In genomic region chr11:116523699-116524189, GRCm38 (mm10) we compare ENCODE assay signal across 9 mouse cellular contexts. TPM values are rescaled to one million over a fixed set of nuclear protein-coding genes. Genes with fewer than 3 reads are reported as not detected.
DNase-seq lines count a peak whose midpoint lies in the region; ATAC-seq and TF ChIP-seq lines count a peak whose summit lies in the region.
"Had no signal": no experiment of that assay in that cellular context is flagged by ENCODE, and none has a peak within 500 bp of the region (broad histone marks: within the 10 kb centered on the region; RNA-seq: fewer than 3 reads in every experiment).

No protein-coding gene starts in this region.

- TF ChIP-seq CTCF in lung, adult 2 months (IDR thresholded peaks at IDR 0.05; ENCODE audit: insufficient read depth, low read length): no peak
- TF ChIP-seq CTCF in left cerebral cortex, adult 2 months (IDR thresholded peaks at IDR 0.05): no peak

- no peak for TF ChIP-seq POLR2A in lung, adult 2 months (IDR thresholded peaks at IDR 0.05; ENCODE audit: borderline replicate concordance, extremely low read depth, low read depth, low read length)

- peaks cover 3% of the 10 kb centered on the region for H3K4me1 ChIP-seq in lung, adult 2 months (ENCODE audit: control insufficient read depth, insufficient read depth, low read length)
- peaks cover 22% of the 10 kb centered on the region for H3K4me1 ChIP-seq in stomach, embryonic 15.5 days

- WGBS in lung, adult 2 months: 36% methylated on average over 5 of the region's 5 CpGs
- 46% methylated on average over 5 of the region's 5 CpGs for WGBS in stomach, embryonic 15.5 days

- DNase-seq in lung, adult 18-20 months: peak; percentile 17 to 28
- no peak for DNase-seq in lung, adult 2 months
- DNase-seq in gastrocnemius, postnatal 25 days: peak; percentile 63
- DNase-seq in kidney, adult 9 months: peak; percentile 35
- DNase-seq in left cerebral cortex, postnatal 36 days (ENCODE audit: low spot score in 2 of 2): no peak
- no peak for DNase-seq in left cerebral cortex, adult 2 months (ENCODE audit: extremely low spot score in 1 of 2, low spot score in 2 of 2)
- DNase-seq in thymus, postnatal 4 days: no peak

- intact Hi-C loops in left cerebral cortex, postnatal 36 days (cut with DNase I): no loop called here
- intact Hi-C loops in left cerebral cortex, adult 2 months (cut with DNase I): no loop called here

- H3K27ac ChIP-seq in stomach, embryonic 15.5 days: peak overlapping the region; percentile 72
- H3K27ac ChIP-seq in left cerebral cortex, adult 2 months: no peak overlapping the region
- H3K27ac ChIP-seq: midbrain, embryonic 12.5 days had no signal

- no peaks in the 10 kb centered on the region for H3K27me3 ChIP-seq in stomach, embryonic 15.5 days (replicated peaks)

- ATAC-seq in stomach, embryonic 15.5 days (ENCODE audit: insufficient read depth, low FRiP score, low read depth): no peak

- H3K9me3 ChIP-seq in stomach, embryonic 15.5 days: no peaks in the 10 kb centered on the region
- H3K9me3 ChIP-seq: midbrain, embryonic 12.5 days had no signal

- no peak overlapping the region for H3K9ac ChIP-seq in stomach, embryonic 15.5 days
- H3K9ac ChIP-seq: midbrain, embryonic 12.5 days had no signal

- H3K36me3 ChIP-seq in stomach, embryonic 15.5 days: no peaks in the 10 kb centered on the region
- H3K36me3 ChIP-seq: midbrain, embryonic 12.5 days had no signal

- H3K4me3 ChIP-seq in lung, adult 2 months (replicated peaks; ENCODE audit: extremely low read depth, low read depth, low read length): no peak overlapping the region
- H3K4me3 ChIP-seq in stomach, embryonic 15.5 days (replicated peaks): no peak overlapping the region
- no peak overlapping the region for H3K4me3 ChIP-seq in left cerebral cortex, adult 2 months
- H3K4me3 ChIP-seq: midbrain, embryonic 12.5 days had no signal

- no peak overlapping the region for H3K4me2 ChIP-seq in stomach, embryonic 15.5 days
- H3K4me2 ChIP-seq: midbrain, embryonic 12.5 days had no signal

RNA-seq across cellular contexts. Expression of gene Sphk1, which starts 7.0 kb away (rescaled TPM):
- 41.8 and 45.8 TPM in 2 replicates for polyA plus RNA-seq in lung, adult 2 months (2012; rRNA removed)
- 1 to 10 TPM in 1 of 2 experiments, under 1 TPM in 1; 0.94 to 2.0 TPM for total RNA-seq in gastrocnemius, postnatal 25 days (2021)
- polyA plus RNA-seq in stomach, embryonic 15.5 days (2015; fragmentation: Nextera tagmentation; extraction: Ambion mirVana): 15.3 and 20.7 TPM in 2 replicates
- total RNA-seq in left cerebral cortex, postnatal 36 days (2021): 1 to 10 TPM; 4.0 to 7.0 TPM
- total RNA-seq in left cerebral cortex, adult 2 months (2021): 1 to 10 TPM; 6.1 to 6.8 TPM

RNA-seq across cellular contexts. Expression of gene Prpsap1, which starts 29.7 kb away (rescaled TPM):
- 82.4 and 92.0 TPM in 2 replicates for polyA plus RNA-seq in lung, adult 2 months (2012; rRNA removed)
- total RNA-seq in gastrocnemius, postnatal 25 days (2021): 10 to 100 TPM; 17.0 to 18.9 TPM
- polyA plus RNA-seq in stomach, embryonic 15.5 days (2015; fragmentation: Nextera tagmentation; extraction: Ambion mirVana): 196 and 218 TPM in 2 replicates
- 10 to 100 TPM; 68.5 to 91.5 TPM for total RNA-seq in left cerebral cortex, postnatal 36 days (2021)
- 10 to 100 TPM; 78.3 to 85.6 TPM for total RNA-seq in left cerebral cortex, adult 2 months (2021)

RNA-seq across cellular contexts. Expression of gene Ube2o, which starts 57.5 kb away (rescaled TPM):
- 18.3 and 18.8 TPM in 2 replicates for polyA plus RNA-seq in lung, adult 2 months (2012; rRNA removed)
- total RNA-seq in gastrocnemius, postnatal 25 days (2021): 10 to 100 TPM; 17.9 to 20.4 TPM
- 12.5 and 14.0 TPM in 2 replicates for polyA plus RNA-seq in stomach, embryonic 15.5 days (2015; fragmentation: Nextera tagmentation; extraction: Ambion mirVana)
- total RNA-seq in left cerebral cortex, postnatal 36 days (2021): 100 to 1,000 TPM; 121 to 126 TPM
- total RNA-seq in left cerebral cortex, adult 2 months (2021): 100 to 1,000 TPM; 123 to 125 TPM

RNA-seq across cellular contexts. Expression of gene Qrich2, which starts 57.7 kb away (rescaled TPM):
- polyA plus RNA-seq in lung, adult 2 months (2012; rRNA removed): 0.11 and 0.18 TPM in 2 replicates
- not detected for total RNA-seq in gastrocnemius, postnatal 25 days (2021)
- 0.46 and 0.50 TPM in 2 replicates for polyA plus RNA-seq in stomach, embryonic 15.5 days (2015; fragmentation: Nextera tagmentation; extraction: Ambion mirVana)
- total RNA-seq in left cerebral cortex, postnatal 36 days (2021): not detected
- total RNA-seq in left cerebral cortex, adult 2 months (2021): under 1 TPM in 1 of 2 experiments, not detected in 1; 0.16 TPM
- polyA plus RNA-seq: midbrain, embryonic 12.5 days had no signal

Comparison
In these comparisons a context has a peak if more than half of its experiments do, and no peak if none do; other contexts are left out.
1. DNase-seq: peak in lung, adult 18-20 months (2 of 2), gastrocnemius, postnatal 25 days (single experiment) and kidney, adult 9 months (single experiment); none in lung, adult 2 months (single experiment), left cerebral cortex, postnatal 36 days (0 of 2), left cerebral cortex, adult 2 months (0 of 2) and thymus, postnatal 4 days (single experiment).
2. RNA of gene Ube2o, which starts 57.5 kb away (total RNA-seq): 121 to 126 TPM in left cerebral cortex, postnatal 36 days and 123 to 125 TPM in left cerebral cortex, adult 2 months; 17.9 to 20.4 TPM in gastrocnemius, postnatal 25 days; every median in the first group is over 4 times any median in the second.